Mouse (Mus musculus) hematopoietic stem cell, adult 5-6 weeks (primary cell): ENCODE data around the gene Hoxb13. TPM values are rescaled to one million over a fixed set of nuclear protein-coding genes. Genes with fewer than 3 reads are reported as not detected.

Experiments
- ATAC-seq, 2 experiments: fragments of 125-278 bp in 1 of 2; replicated peaks in 1 of 2; 2 replicates each; pipeline ENCODE4 v1.8.0; 2016 to 2017; ENCODE audit warnings: inconsistent platforms in 2 of 2, mild to moderate bottlenecking in 2 of 2, moderate number of reproducible peaks in 2 of 2, low read depth in 1 of 2, moderate TSS enrichment in 1 of 2; ENCODE audit not compliant: low FRiP score in 2 of 2, poor library complexity in 2 of 2, severe bottlenecking in 2 of 2, insufficient read depth in 1 of 2, low TSS enrichment in 1 of 2
- total RNA-seq: library from RNA; stranded (forward); fragments of 172-1452, 232-1000 nt; gene quantifications from 2 replicates; pipeline ENCODE4 v1.2.3, GENCODE M21; 2017

The Hoxb13 gene
- total RNA-seq, 1 experiment from 2014 or later = not detected

DNA sequence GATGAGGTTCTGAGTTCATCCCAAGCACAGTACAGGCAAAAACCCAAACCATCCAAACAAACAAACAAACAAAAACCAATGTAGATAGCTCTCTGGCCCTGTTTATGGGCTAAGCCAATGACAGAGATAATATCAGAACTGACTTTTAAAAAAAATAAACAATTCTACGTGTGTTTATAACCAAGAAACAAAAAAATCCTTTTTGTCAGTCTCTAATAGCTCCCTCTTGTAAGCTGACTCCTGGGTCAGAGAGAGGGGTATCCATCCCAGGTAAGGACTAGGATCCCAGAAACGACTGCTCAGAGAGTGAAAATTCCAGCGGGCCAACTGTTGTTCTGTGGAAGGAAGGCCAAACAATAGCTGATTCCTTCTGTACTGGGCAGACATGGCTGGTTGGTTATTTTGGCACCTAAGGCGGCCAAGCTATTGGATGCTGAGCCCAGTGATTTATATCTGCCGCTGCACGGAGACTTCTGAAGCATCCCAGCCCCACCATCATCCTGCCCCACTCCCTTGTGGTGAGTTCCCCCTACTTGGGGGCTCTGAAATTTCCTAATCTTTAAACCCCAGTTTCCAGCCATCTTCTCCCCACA is 15.1 kb upstream of the Hoxb13 start:
- no peak for ATAC-seq

- ATAC-seq = no peak
These were observed 13.1 kb upstream of the Hoxb13 start for GRCm38 (mm10) chr11:96181061-96181460.

GRCm38 (mm10) chr11:96184233-96184632 is 9.9 kb upstream of the Hoxb13 start:
- ATAC-seq = no peak

DNA sequence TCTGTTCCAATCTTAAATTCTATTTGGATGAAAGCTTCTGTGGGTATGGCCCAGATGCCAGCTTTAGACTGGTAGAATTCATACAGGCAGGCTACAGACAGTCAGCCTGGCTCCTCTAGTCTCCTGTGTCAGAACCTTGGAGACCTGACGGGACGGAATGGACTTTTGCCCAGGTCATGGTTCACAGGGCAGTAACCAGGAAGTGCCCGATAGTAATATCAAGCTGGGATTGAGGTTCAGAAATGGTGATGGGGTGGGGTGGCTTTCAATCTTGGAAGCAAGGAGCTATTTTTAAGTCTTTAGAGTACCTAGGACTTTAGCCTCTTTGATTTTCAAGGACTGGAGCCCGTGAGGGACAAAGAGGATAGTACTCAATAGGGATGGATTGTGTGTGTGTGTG is 6.8 kb upstream of the Hoxb13 start:
- no peak for ATAC-seq

- no peak for ATAC-seq
These were observed 4.2 kb upstream of the Hoxb13 start for GRCm38 (mm10) chr11:96189810-96190522.

DNA sequence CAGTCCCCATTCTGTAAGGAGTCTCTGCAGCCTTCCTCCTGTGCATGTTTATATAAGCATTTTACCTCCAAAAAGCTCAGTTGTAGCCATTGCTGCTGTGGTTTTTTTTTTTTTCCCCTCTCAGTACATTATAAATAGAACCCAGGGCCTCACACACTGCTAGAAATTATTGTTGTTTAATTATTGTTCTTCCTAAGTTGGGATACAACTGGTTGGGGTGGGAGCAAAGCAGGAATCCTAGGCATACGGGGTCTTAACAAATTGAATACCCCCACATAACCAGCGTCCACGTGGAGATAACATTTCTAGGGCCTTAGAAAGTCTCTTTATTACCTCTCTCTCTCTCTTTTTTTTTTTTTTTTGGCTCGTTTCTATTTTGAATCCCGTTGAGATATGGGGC is 3.0 kb upstream of the Hoxb13 start:
- no peak for ATAC-seq

- no peak for ATAC-seq
These were observed 240 bp downstream of the Hoxb13 start for GRCm38 (mm10) chr11:96194401-96194710.

GRCm38 (mm10) chr11:96194961-96195640 is 985 bp downstream of the Hoxb13 start:
- no peak for ATAC-seq

DNA sequence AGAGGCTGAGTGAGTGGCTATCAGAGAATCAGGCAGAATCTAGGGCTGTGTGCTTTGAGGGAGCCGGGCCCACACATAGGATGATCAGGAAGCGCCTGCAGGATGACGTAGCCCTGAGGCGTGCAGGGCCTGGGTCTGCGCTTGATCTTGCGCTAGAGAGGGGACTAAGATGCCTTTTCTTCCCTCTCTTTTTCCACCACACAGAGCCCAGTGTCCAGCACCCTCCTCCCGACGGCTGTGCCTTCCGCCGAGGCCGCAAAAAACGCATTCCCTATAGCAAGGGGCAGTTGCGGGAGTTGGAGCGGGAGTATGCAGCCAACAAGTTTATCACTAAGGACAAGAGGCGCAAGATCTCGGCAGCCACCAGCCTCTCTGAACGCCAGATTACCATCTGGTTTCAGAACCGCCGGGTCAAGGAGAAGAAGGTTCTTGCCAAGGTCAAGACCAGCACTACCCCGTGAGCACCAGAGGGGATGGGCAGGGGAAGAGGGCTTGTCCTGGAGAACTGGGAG is 1.7 kb downstream of the Hoxb13 start:
- no peak for ATAC-seq

GRCm38 (mm10) chr11:96198642-96199041 is 4.5 kb downstream of the Hoxb13 start:
- ATAC-seq = no peak

DNA sequence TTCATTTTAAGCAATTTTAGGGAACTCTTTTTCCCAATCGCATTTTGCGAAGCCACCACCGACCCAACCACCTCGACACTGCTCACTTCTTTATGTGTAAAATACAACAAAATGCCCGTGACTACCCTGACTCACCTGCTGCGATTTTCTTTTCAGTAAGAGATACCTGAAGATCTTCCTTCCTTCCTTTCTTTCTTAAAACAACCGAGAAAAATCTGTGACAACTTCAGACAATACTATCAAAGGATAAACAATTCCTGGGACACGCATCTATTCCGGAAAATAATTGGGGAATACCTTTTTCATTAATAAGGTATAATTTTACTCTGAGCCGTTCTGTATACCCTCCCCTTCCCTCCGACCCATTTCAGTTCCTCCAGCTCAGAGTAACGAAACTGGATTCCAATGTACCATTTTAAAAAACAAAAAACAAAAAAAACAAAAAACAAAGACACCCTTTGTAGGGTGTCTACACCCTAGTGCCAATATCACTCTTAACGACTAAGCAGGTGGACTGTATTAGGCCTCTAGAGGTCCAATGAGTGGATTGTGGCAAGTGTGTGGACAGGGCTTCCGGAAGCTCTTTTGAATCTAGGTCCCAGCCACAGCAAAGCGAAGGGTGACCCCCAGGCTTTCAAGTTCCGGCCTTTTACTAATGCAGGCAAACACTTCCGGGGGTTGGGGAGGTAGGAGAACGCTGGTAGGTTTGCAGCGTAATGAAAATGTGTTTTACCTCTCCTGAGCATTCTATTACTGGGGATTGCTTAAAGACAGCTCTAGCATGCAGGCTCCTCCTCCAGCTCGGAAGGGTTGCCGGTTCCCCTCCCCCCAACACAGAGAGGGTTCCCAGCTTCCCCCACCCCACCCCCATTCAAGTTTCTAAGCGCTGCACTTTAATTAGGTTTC is 5.3 kb downstream of the Hoxb13 start:
- no peak for ATAC-seq

- ATAC-seq = no peak
These were observed 6.1 kb downstream of the Hoxb13 start for GRCm38 (mm10) chr11:96200183-96200655.

DNA sequence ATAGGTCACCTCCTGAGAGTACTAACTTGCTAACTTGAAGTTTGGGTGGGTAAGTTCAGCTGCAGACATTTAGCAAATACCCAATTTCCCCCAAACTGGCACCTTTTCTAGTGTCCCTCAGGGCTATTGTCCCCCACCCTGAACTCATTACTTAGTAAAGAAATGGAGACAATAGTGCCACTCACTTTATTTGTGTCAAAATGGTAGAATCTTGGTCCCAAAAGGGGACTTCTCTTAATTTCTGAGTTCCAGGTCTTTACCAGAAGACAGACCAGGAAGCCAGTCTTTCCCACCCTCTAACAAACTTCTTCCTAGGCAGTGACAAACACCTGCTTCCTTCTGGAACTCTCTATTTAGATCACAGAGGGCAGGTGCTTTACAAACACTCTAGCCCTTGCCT is 7.6 kb downstream of the Hoxb13 start:
- no peak for ATAC-seq

DNA sequence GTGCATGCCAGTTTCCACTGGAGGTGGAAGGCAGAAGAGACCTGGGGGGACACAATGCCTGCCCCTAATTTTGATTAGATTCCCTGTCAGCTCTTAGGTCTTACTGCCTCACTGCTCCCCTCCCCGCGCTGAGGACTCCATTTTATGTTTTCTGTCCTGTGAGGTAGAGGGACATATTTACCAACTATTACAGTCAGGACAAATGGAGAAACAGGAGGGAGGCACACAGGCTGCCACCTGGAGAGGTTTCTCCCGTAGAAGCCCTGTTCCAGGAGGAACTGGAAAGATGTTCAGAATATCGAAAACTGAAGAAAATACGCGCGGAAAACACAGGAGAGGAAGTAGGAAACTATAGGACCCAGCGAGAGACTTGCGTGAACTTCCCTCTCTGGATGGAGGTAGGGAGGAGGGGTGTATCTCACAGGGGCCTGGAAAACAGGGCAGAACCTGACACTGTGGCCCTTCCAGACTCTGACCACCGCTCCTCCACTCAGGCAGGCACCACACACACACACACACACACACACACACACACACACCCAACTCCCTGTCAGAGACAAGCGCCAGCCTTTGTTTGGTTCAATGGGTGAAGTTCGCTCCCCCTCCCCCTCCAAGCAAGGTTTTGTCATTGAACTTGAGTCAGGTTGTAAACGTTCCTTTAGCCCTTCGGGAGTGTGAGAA is 8.4 kb downstream of the Hoxb13 start:
- ATAC-seq = no peak

DNA sequence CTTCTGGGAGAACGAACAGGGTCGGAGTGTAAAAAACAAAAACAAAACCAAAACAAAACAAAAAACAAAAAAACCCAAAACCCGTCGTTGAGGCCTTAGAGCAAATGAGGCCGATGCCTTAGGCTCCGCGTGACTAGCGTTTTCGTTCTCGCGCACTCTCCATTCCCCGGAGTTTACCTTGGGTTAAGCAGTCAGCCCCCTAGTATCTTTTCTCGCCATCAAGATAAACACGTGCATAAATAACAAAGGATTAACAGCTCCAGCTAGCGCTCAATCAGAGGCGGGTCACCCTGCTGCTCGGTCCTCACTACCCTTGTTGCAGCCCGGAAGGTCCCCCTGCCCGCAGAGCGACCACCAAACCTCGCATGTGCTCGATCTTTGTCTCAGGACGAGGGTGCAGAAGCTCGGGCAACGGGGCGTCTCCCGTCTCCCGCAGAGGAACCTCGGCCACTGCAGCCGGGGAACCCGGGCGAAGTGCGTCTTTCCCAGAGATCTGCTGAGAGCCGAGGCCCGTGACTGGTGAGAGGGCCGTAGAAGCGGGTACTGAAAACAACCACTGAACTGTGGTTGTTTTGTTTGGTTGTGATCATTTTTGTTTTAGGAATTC is 9.2 kb downstream of the Hoxb13 start:
- no peak for ATAC-seq

- no peak for ATAC-seq
These were observed 9.7 kb downstream of the Hoxb13 start for GRCm38 (mm10) chr11:96203789-96204186.

DNA sequence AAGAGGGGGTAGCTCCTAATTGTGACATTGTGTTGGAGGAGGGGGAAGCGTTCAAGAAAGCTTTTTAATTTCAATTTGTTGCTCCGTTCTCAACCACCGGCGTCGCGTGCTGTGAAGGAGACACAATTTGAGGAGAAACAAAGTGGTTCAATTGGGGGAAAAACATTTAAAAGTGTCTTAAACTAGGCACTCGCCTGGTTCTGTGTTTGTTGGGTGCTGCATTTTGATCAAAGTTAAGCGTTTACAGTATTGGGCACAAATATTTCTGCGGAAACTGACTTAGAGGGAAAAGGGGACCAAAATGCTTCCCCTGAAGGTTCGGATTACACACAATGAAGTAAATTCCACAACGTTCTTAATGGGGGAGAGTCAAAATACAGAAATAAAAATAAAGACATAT is 10.2 kb downstream of the Hoxb13 start:
- no peak for ATAC-seq
